Mouse (Mus musculus): ENCODE measurements around the gene Agbl1.

DNA sequence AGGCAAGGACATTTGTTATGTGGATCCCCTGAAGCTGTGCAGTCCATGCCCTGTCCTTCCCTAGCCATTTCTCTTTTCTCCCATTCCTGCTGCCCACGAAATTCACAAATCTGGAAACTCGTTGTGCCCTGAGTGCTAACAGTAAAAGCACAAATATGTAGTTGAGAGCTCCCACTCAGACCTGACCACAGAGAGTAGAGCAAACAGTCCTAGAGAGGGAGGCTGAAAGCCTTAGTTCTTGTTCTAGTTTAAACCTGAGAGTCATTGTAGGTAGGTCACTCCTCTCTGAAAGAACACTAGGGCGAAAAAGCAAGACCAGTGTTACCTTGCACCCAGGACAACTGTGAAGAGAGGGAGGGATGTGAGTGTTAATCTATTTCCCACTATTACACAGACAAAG lies 917.8 kb downstream of the Agbl1 start:
- TF ChIP-seq CTCF (IDR thresholded peaks at IDR 0.05) = no peak
- no peak for TF ChIP-seq EP300 (IDR thresholded peaks at IDR 0.05; ENCODE audit: insufficient read depth, low read depth, low read length)
- TF ChIP-seq POLR2A (IDR thresholded peaks at IDR 0.05; ENCODE audit: insufficient read depth, low read depth, low read length) = no peak
